Mouse (Mus musculus): Measurements from ENCODE around the gene Zkscan3. TPM values are rescaled to one million over a fixed set of nuclear protein-coding genes. Genes with fewer than 3 reads are reported as not detected.

Gene Zkscan3
- total RNA-seq (2022) = 10 to 100 TPM; 38.0 to 47.9 (median 44.9) TPM

DNA sequence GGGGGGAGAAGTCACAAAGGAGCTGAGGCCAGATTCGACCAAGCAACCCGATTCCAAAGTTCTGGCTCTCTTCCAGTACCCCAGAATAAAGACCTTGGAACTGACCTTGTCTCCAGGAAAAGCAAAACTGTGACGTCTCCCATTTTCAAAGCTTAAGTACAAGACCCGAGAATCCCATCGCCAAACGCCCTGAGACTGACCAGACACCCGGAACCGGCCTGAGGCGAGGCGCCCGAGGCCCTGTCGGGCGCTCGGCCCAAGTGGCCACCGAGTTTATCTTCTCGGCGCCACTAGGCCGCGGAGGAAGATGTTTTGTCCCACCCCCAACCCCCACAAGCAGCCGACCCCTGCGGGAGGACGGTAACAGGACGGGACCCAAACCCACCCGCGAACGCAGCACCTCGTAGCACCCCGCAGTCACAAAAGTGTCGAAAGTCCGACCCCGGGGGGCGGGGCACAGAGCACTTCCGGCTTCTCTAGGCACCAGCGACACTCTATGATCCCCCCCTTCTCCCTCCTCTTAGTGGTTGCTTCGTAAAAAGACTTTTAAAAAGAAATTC, at the start of gene Zkscan3:
Gene Zkscan3 (minus strand): TSS at position 469 of the 560 bp plus-strand sequence.
- peak; percentile 58 to 78 for DNase-seq (ENCODE audit: low spot score in 2 of 2)

DNA sequence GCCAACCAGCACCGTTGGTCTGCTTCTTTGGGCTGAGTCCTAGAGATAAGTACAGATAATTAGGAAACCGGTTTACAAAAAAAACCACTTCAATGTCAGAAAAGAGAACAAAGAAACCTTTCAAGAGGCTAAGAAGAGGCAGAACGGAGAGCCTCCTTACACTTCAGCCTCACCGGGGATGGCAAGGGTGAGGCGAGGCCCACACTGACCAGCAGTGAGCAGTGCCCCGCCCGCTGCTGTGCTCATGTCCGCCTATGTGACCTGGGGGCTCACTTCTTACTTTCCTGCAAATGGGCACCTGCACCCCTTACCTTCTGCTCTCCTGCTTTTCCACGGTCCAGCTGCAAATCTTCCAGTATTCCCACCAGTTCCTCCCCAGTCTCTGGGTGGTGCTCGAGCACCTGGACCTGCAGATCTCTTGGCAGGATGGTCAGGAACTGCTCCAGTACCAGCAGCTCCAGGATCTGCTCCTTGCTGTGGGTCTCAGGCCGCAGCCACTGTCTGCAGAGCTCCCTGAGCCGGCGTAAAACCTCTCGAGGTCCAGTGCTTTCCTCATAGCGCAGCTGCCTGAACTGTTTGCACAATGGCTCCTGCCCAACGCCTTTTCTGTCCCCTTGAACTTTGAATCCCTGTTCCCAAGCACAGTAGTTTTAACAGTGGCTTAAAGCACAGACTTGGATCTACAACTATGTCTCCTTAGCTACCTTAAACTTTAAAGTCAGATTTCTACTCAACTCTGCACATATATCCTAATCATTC, 45.5 kb upstream of the Zkscan3 start:
- no peak for DNase-seq (ENCODE audit: low spot score in 2 of 2)

DNA sequence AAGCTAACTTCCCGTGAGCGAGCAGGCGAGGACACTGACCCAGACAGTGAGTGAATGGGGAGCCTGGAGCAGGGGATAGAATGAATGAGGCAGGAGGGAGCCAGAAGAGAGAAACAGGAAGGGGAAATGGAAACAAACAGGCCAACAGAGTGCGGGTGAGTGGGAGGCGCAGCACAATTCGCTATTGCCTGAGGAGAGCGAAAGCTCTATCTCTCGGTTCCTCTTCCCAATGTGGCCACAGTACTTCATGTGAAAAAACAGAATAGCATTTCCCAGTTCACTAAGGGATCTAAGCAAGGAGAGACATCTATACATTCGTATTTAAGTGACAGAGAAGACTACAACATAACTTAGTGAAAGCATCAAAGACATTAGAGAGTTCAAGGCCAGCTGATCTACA, 44.2 kb upstream of the Zkscan3 start:
- DNase-seq (ENCODE audit: low spot score in 2 of 2) = no peak

DNA sequence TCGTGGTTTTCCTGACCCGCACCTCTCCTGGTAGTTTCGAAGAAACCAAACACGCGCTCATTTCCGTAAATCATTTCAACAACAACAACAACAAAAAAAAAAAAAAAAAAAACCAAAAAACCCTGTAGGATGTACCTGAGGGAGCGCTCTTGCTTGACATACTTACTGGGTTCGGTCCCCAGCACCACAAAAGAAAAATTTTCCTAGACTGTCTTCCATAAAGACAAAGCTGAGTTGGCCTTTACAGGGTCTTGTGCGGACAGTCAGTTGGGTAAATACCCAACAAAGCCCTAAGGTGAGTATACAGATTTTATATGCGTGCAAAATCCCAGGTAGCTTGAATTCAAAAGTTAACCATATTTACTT, 38.6 kb upstream of the Zkscan3 start:
- no peak for DNase-seq (ENCODE audit: low spot score in 2 of 2)

DNA sequence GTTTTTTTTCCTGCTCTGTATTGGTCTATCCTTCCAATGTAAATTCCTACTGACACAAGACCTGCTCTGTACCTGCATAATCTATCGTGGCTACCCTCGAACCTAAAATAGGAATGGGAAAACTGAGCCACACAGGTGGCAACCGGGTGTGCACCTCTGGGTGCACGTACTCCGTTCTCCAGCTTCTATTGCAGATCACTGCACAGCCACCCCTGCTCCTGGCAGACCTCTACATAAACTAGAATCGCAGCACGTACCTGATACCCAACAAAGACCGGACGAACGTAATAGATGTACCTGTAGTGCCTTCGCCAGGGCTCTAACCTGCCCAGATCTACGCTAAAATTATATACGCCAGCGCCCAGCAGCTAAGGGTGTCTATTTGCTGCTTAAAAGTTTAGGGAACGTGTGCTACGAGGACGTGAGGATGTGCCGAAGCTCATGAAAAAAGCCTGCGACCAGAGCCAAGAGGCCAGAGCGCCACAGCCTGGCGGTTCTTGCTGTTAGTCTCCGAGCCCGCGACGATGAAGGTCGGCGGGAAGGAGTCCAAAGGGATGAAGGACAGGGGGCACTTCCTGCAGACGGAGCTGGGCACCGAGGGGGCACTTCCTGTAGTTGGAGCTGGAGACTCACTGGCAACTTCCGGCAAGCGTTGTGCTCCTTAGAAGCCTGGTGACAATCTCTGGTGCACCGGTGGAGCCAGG, 38.1 kb upstream of the Zkscan3 start, which contains the start of gene Pgbd1:
Gene Pgbd1 (minus strand): TSS at position 556 of the 704 bp plus-strand sequence.
- peak; percentile 58 to 66 for DNase-seq (ENCODE audit: low spot score in 2 of 2)

DNA sequence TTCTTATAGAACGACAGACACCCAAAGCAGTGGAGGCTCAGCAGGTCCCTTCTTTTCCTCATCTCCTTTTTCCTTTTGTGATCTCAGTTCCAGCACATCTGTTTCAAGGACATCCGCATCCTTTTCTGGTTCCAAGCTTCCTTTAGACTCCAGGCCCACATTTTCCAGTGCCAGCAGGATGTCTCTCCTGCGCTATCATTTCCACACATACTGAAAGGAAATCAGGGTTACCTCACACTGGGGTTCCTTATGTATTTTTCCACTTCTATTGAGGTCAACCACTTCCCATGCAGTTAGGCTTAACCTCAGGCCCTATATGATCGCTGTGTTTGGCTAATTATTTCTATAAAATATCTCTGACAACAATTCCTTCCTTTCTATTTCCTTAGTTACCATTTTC, 32.9 kb upstream of the Zkscan3 start:
- no peak for DNase-seq (ENCODE audit: low spot score in 2 of 2)

DNA sequence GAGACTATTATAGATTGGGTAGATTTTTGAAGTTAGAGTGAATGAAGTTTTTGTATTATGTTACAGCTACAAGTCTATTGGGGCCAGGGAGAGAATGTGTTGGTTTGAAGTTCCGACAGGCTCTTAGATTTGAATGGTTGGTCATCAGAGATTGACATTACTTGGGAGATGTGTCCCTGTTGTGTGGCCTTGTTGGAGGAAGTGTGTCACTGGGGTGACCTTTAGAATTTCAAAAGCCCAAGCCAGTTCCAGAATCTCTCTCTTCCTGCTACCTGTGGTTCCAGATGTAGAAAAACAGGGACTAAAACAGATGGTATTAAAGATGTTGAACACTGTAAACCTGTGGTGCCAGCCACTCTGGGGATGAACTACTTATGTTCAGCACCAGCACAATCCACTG, 25.1 kb upstream of the Zkscan3 start:
- DNase-seq (ENCODE audit: low spot score in 2 of 2) = no peak

DNA sequence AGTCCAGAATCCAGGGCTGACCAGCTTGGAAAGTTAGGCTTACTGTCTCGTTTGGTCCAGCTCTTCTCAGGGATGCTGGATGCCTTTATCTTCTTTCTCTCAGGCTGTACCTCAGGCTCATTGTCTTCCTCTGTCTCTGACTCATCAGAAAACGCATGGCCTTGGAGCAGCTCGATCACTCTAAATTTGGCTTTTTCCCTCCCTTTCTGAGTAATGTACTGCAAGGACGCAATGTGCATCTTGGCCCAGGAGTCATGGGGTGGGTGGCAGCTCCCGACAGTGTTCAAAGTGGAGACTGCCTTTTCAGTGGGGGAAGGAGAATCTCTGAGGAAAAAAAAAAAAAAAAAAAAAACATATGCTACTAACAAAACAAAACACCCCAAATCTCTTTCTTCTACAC, 20.7 kb upstream of the Zkscan3 start:
- no peak for DNase-seq (ENCODE audit: low spot score in 2 of 2)

DNA sequence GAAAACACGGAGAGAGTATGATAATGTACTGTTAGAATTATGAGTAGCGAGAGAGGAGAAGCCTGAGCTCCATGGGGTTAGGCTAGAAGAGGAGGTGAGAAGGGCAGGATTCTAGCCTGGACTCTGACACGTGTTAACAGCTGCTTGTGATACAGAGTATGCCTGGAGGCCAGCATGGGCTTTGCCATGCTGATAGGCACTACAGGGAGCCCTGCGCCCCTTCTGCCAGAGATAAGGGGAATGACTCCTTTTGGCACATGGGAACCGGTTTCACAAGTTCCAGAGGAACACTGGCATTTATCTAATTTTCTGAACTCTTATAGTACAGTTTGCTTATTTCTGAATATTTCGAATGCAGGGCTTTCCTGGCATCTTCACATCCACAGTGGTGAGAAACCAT, 16.3 kb upstream of the Zkscan3 start:
- DNase-seq (ENCODE audit: low spot score in 2 of 2) = no peak

DNA sequence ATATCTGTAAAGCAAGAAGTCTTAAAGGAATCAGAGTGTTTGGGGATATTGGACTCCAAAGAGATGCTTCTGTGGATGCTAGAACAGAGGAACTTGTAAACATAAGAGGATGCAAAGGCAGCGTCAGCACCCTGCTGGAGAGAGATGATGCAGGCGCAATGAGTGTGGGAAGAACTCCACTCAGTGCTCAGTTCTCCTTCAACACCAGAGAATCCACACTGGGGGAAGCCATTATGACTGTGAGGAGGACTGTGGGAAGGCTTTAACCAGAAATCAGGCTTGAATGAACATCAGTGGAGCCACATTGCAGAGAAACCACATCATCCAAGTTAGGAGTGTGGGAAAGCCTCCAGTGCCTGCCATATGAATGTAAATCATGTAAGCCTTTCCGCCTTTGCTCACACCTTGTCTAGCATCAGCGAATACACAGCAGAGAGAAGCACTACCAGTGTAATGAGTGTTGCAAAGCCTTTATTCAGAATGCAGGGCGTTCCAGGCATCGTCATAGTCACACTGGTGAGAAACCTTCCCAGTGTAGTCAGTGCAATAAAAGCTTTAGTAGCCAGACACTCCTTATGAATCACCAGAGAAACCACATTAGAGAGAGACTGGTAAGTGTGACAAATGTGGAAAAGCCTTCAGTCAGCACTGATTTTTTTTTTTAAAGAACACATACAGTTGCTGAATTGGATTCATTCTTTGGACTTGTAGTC, 14.9 kb upstream of the Zkscan3 start:
- DNase-seq (ENCODE audit: low spot score in 2 of 2) = no peak

DNA sequence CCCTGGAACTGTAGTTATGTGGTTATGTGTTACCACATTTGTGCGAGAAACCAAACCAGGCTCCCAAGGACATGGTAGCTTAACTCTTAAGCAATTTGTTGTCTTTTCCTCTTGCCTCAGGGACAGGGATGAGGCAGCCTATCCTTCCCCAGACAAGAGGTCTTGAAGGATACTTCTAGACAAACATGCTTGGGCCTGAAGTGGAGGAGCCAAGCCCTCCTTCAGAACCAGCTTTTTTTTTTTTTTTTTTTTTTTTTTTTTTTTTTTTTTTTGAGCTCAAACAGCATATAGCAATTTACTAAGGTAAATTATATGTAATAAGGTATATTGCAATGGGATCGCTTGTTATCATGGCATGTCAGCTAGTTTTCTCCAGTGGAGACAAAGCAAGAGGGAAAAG, 13.2 kb upstream of the Zkscan3 start:
- no peak for DNase-seq (ENCODE audit: low spot score in 2 of 2)

DNA sequence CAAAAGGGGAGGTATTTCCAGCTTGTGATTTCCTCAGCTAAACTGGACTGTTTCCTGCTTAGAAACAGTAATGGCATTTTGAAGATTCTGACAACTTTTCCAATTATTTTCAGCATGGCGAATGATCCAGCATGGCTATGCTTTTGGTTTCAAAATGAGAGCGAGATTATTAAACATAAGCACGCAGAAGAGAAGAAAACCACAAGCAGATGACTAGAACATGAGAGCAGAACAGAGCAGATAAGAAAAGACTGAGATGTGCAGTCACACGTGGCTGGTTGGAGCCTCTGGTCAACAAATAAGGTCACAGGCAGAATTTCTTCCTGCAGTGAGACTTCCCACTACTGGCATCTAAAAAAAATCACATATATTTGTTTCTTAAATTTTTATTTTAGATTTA, 12.7 kb upstream of the Zkscan3 start:
- DNase-seq (ENCODE audit: low spot score in 2 of 2) = no peak

DNA sequence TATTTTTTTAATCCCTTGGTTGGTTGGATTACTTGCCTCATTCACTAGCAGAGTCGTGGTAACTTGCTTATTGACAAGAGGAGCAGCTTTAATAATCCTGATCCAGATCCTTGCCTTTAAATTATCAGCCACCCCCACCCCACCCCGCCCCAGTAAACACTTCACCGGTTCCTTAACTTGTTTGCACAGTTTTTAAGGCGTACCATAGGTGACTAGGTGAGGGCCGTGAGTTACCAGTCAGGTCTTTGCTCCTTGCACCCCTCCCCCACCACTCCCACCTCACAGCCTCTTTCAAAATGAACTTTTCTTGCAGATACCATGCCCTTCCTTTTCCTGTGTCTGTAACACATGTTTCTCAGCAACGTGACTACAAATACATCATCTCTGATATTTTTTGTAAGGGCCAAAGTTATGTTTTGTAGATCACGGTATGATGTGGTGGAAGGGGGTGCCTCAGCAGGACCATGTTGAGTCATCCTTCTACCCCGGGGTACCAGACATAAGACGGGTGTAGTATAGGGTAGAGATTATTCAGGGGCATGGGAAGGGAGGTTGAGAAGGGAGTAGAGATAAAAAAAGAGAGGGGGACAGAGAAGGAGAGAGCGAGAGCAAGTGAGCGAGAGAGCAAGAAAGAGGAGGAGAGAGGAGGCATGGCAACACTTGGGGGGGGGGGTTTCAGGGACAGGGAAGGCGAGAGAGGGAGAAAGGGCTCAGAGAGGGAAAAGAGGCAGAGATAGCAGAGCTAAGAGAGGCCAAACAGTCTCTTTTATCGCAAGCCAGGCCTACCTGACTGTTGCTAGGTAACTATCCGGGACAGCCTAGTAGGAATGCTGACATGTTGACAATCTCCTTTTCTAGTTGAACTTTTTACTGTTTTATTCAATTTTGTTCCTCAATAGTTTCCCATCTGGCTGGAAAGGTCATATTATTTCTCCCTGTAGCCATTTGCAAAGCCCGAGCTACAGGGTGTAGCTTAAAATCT, 12.0 kb upstream of the Zkscan3 start:
- DNase-seq (ENCODE audit: low spot score in 2 of 2) = no peak

DNA sequence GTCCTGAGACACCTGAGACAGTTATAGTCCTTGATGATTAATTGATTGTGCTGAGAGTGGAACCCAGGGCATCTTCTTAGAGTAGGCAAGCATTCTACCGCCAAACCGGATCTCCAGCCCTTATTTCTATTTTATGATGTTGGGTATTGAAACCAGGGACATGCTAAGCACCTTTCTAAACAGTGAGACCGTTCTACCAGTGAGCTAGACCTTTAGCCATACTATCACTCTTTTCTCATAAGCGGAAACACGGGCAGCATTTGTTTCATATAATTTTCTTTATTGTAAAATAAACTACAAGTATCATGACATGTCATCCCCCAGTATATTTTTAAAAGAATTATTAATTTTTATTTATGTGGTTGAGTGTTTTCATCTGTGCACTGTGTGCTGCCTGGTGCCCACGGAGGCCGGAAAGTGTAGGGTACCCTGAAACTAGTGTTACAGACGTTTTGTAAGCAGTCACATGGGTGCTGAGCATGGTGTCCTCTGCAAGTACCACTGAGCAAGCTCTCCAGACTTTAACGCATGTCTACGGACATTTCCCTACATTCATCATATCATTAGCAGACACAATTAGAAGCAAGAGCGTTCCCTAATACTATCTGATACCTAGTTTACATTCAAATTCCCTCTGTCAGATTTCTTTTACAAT, 6.4 kb upstream of the Zkscan3 start:
- no peak for DNase-seq (ENCODE audit: low spot score in 2 of 2)

DNA sequence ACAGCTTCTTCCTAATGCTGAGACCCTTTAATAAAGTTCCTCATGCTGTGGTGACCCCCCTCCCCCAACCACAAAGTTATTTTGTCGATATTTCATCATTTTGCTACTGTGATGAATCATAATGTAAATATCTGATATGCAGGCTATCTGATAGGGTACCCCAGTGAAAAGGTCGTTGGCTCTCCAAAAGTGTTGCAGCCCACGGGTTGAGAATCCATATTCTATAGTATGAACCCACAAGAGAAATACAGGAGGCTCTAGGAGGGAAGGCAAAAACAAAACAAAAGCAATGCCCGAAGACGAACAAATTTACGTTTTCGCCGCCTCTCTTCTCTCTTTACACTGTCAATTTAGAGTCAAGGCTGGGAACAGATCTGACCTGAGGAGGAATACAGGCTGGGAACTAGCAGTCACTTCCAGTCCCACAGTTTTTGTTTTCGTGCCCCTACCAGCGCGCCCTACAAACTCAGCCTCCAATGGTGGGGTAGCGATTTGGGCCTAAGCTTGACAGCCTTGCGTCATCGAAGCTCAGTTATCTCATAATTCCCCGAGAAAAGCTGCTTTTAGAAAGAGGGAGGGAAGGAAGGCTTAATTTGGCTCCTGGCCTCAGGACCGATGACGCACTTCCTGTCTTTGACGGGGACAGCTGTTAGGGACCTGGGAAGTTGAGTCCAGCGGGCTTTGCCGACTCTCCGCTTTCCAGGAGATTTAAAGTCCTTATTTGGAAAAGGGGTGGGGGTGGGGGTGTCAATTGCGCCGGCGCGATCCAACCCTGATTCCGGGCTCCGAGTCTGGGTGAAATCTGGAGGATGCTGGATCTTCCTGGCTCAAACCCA, 5.6 kb upstream of the Zkscan3 start:
- peak; percentile 91 for DNase-seq (ENCODE audit: low spot score in 2 of 2)

DNA sequence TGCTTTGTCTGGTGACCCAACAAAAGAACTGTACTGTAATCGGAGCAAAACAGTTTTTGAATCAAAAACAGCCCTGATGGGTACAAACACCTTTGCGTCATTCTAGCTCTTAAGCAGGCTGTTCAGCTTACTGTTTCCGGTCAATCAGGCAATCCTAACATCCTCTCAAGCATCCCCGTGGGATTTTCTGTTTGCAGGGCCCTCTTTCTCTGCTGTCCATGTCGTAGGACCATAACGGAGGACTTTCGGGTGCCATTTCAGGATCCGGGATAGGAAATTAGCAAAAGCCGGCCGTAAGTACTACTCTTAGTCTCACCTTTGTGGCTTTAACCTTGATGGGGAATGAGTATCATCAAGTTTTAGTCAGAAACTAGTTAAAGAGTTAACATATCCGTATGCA, 4.8 kb upstream of the Zkscan3 start:
- no peak for DNase-seq (ENCODE audit: low spot score in 2 of 2)

DNA sequence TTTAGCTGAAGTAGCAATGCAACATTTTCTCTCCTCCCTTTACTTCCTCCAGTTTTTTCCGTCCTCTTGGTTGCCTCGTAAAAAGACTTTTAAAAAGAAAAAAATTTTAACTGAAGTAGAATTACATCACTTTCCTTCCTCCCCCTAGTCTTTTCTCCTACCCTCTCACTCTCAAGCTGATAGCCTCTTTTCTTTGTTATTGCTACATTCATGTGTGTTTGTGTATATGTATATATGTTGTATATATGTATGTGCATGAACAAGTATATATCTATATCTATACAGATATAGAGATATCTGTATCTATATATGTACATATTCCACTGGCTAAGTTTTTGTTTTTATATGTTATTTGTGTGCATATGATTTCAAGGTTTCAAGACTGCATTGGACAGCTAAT, 293 bp upstream of the Zkscan3 start:
- no peak for DNase-seq (ENCODE audit: low spot score in 2 of 2)

DNA sequence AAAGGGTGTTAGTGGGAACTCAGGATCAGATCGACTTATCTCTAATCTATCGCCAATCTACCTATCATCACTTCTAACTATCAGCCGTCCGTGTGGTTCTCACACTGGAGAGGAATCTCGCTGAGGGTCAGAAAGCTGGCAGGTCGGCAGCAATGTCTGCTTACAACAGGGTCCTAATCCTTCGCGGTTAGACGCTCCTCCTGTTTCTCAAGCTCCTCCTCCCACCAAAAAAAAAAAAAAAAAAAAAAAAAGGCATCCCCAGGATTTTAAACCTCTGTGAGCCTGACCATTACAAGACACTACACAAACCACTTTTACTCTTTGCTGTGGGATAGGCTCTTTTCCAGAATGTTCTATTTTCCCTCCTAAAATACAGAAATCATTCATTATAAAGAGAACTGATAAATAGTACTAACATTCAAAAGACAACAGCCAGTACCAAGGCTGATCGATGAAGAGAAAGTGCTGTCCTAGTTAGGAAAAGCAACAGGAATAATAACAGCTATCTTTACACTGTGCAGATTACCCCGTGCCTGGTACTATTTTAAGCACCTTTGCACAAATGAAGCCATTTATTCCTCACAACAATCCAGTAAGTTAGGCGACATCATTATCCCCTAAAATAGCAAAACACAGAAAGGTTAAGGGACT, 794 bp downstream of the Zkscan3 start:
- no peak for DNase-seq (ENCODE audit: low spot score in 2 of 2)

DNA sequence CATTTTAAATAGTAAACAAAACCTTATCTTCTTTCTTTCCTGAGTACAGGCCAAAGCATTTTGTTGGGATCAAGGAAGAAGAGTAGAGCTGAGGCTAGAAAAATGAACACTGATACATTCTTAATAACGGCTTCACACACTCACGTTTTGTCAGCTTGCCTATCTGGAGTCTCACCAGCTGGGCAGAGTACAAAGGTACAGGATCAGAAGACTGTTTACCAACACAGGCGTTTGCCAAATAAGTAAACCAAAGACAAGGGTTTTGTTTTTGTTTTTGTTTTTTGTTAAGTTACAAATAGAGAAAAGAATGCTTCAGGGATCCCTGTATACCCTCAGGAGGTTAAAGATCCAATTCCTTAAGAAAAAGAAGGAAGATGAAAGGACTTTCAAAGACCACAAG, 1.4 kb downstream of the Zkscan3 start:
- no peak for DNase-seq (ENCODE audit: low spot score in 2 of 2)
